Mouse (Mus musculus) embryonic facial prominence, embryonic 14.5 days (tissue): ENCODE data around the gene Pcyox1. TPM values are rescaled to one million over a fixed set of nuclear protein-coding genes. Genes with fewer than 3 reads are reported as not detected.

Experiments
- ATAC-seq: fragments of 200-750 bp; cut with Nextera tagmentation; 2 replicates; pipeline ENCODE4 v1.8.0; 2017; ENCODE audit warnings: low read depth, moderate number of reproducible peaks, moderate TSS enrichment
- DNase-seq: peaks from one replicate; pipeline ENCODE4 v3.0.0-alpha.2; 2015; ENCODE audit warnings: low spot score
- H3K27ac ChIP-seq: fragments of 300-500 bp; sonication (generic); replicated peaks from 2 replicates; pipeline ENCODE4 v1.5.1; 2014; ENCODE audit warnings: low read depth, mild to moderate bottlenecking, low read length, moderate library complexity
- H3K27me3 ChIP-seq: fragments of 300-500 bp; sonication (generic); replicated peaks from 2 replicates; pipeline ENCODE4 v1.6.1; 2014; ENCODE audit warnings: low read length; ENCODE audit not compliant: control insufficient read depth, insufficient read depth
- H3K36me3 ChIP-seq: fragments of 300-500 bp; sonication (generic); 2 replicates; pipeline ENCODE4 v1.6.1; 2014; ENCODE audit warnings: low read length, mixed read lengths; ENCODE audit not compliant: control insufficient read depth, insufficient read depth
- H3K4me1 ChIP-seq: fragments of 300-500 bp; sonication (generic); 2 replicates; pipeline ENCODE4 v1.6.1; 2014; ENCODE audit warnings: antibody characterized with exemption, low read length; ENCODE audit not compliant: control insufficient read depth, insufficient read depth
- H3K4me2 ChIP-seq: fragments of 300-500 bp; sonication (generic); 2 replicates; pipeline ENCODE4 v1.6.1; 2014; ENCODE audit warnings: low read depth, mild to moderate bottlenecking, low read length, moderate library complexity, mixed read lengths
- H3K4me3 ChIP-seq: fragments of 300-500 bp; sonication (generic); 2 replicates; pipeline ENCODE4 v1.5.1; 2014; ENCODE audit warnings: low read depth, mild to moderate bottlenecking, low read length
- H3K9ac ChIP-seq: fragments of 300-500 bp; sonication (generic); 2 replicates; pipeline ENCODE4 v1.6.1; 2014; ENCODE audit warnings: low read depth, mild to moderate bottlenecking, low read length, moderate library complexity, mixed read lengths
- H3K9me3 ChIP-seq: fragments of 300-500 bp; sonication (generic); 2 replicates; pipeline ENCODE4 v1.6.1; 2016; ENCODE audit warnings: low read length; ENCODE audit not compliant: control insufficient read depth
- WGBS: fragments of 180-500 bp; shearing (Covaris S2); extraction: QIAGEN DNeasy Blood & Tissue Kit; methylation state at CpG from one replicate; pipeline ENCODE4 v1.1.7; 2014; 5-methylcytosine and 5-hydroxymethylcytosine counted together
- polyA plus RNA-seq: library from polyadenylated mRNA; unstranded; fragments of >200 nt; fragmentation: Nextera tagmentation; extraction: Ambion mirVana; gene quantifications from 2 replicates; pipeline ENCODE4 v1.2.1, GENCODE M21; 2014

Gene Pcyox1
- polyA plus RNA-seq, 1 experiment from 2014 or later: 80.5 TPM

DNA sequence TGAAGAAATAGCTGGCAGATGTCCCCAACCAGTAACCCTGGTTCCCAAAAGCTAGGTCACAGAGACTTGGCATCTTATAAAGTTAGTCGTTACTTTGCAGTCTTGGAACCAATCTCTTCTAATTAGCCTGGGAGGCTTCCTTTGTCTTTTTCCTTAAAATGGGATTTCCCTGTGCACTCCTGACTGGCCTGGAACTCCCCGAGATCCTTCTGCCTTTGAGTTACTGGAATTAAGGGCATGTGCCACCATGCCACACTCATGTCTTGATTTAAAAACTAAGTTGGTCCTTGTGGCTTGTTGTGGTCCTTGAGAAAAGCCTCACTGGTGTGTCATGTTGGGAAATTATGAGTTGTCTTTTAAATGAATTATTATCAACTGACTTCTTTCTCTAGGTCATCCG lies 18.6 kb downstream of the Pcyox1 start:
- H3K9me3 ChIP-seq: no peaks in the 10 kb centered on the region
- no peak for ATAC-seq
- H3K4me3 ChIP-seq: no peak overlapping the region
- WGBS: 91% methylated on average over 3 of the region's 3 CpGs
- no peak for DNase-seq
- no peak overlapping the region for H3K9ac ChIP-seq
- H3K4me1 ChIP-seq: no peaks in the 10 kb centered on the region
- H3K27ac ChIP-seq: no peak overlapping the region
- H3K4me2 ChIP-seq: no peak overlapping the region
- H3K36me3 ChIP-seq: peaks cover 51% of the 10 kb centered on the region
- no peaks in the 10 kb centered on the region for H3K27me3 ChIP-seq

DNA sequence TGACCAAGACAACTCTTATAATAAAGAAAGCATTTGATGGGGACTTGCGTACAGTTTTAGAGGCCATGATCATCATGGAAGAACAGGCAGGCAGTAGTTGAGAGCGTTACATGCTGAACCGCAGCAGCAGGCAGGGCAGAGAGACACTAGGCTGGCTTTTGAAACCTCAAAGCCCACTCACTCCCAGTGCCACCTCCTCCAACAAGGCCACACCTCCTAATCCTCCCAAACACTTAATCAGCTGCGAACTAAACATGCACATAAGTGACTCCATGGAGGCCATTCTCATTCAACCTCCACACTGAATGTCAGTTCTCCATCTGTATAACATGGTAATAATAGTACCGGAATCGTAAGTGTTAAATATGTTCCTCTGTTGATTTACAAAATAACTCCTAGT lies 23.4 kb downstream of the Pcyox1 start:
- DNase-seq (no peak), ATAC-seq (no peak)
- H3K27ac ChIP-seq: no peak overlapping the region
- peaks cover 36% of the 10 kb centered on the region for H3K36me3 ChIP-seq
- no peaks in the 10 kb centered on the region for H3K9me3 ChIP-seq
- 94% methylated on average over 6 of the region's 6 CpGs for WGBS
- H3K4me2 ChIP-seq: no peak overlapping the region
- H3K4me1 ChIP-seq: peaks cover 14% of the 10 kb centered on the region
- H3K27me3 ChIP-seq: no peaks in the 10 kb centered on the region
- H3K9ac ChIP-seq: no peak overlapping the region
- H3K4me3 ChIP-seq: no peak overlapping the region

DNA sequence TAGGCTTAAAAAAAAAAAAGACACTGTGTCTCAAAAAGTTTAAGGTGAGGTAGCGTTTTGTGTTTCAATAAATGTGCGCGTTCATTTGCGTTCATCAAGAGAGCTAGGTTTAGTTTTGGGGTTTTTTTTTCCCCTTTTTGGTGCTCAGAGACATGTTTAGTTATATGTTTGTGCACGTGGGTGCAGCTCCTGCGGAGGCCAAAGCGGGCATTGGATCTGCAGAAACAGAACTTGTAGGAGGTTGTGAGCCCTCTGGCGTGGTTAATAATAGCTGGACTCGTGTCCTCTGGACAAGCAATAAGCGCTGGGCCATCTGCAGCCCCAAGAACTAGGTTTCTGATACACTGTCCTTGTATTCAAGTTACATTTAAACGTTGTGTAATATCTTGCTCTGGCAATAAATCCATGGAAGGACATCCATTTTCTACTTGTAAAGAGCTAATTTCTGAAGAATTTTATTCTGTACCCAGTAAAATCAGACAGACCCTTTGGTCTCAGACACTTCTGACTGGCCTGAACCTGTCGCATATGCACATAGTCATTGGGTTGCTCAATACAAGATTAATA lies 24.9 kb downstream of the Pcyox1 start:
- no peaks in the 10 kb centered on the region for H3K9me3 ChIP-seq
- no peak for ATAC-seq
- peak overlapping the region; percentile 83 for H3K4me3 ChIP-seq
- no peak overlapping the region for H3K27ac ChIP-seq
- WGBS: 6% methylated on average over 12 of the region's 12 CpGs
- H3K4me2 ChIP-seq: peak overlapping the region; percentile 90
- H3K27me3 ChIP-seq: no peaks in the 10 kb centered on the region
- H3K36me3 ChIP-seq: peaks cover 32% of the 10 kb centered on the region
- H3K9ac ChIP-seq: peak overlapping the region; percentile 94
- DNase-seq: no peak
- H3K4me1 ChIP-seq: peaks cover 14% of the 10 kb centered on the region

DNA sequence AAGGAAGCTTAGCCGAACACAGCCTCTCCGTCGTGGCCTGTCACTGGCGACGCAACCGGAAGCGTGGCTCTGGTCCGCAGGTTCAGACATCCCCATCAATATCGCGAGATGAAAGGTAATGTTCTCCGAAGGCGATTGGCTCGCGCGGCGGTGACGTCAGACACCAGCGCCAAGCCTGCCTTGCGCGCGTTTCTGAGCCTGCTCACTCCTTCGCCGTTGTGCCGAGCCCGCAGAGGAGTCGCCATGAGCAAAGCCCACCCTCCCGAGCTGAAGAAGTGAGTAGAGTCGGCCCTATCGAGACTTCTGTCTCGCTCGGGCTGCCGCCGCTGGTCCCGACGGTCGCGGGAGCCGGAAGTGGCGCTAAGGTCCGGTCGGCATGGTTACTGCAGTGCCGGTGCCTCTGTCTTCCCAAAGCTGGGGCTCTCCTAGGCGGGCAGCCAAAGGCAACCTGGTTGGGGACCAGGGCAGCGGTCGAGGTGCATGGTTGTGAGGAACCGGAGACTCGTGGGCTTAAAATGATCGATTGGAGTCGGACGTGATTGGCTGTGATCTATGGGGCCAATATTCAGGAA lies 25.5 kb downstream of the Pcyox1 start:
- peak overlapping the region; percentile 94 for H3K27ac ChIP-seq
- under 1% methylated on average over 50 of the region's 50 CpGs for WGBS
- peak overlapping the region; percentile 83 for H3K4me3 ChIP-seq
- H3K9me3 ChIP-seq: no peaks in the 10 kb centered on the region
- H3K27me3 ChIP-seq: no peaks in the 10 kb centered on the region
- H3K36me3 ChIP-seq: peaks cover 26% of the 10 kb centered on the region
- ATAC-seq (peak; percentile 98), DNase-seq (peak; percentile 99)
- H3K4me1 ChIP-seq: peaks cover 14% of the 10 kb centered on the region
- peak overlapping the region; percentile 90 for H3K4me2 ChIP-seq
- peak overlapping the region; percentile 94 for H3K9ac ChIP-seq

DNA sequence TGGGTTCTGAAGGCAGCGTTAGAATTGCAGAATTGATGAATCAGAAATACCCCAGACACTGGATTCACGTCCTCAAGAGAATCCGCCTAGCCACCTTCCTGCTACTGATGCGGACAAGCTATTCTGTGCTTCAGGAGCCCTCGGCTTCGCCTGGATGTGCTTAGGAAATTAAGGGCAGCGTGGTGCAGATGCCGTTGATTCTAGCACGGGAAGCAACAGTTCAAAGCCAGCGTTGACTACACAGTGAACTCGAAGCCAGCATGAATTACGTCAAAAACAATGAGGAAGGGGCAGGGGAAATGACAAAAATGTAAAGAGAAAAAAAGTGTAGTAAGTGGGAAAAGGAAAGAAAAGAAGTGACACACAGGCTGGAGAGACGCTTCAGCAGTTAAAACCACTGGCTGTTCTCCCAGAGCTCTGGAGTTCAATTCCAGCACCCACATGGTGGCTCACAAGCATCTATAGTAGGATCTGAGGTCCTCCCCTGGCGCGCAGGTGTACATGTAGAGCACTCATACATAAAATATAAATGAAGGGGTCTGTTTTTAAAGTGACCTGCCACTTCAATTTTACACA lies 26.1 kb downstream of the Pcyox1 start, which contains the start of gene Snrpg:
TSS of gene Snrpg (plus strand) at position 541 of the 576 bp plus-strand sequence.
- ATAC-seq: no peak; the same call in 1 of the 2 replicates
- no peaks in the 10 kb centered on the region for H3K9me3 ChIP-seq
- WGBS: 20% methylated on average over 15 of the region's 15 CpGs
- peaks cover 21% of the 10 kb centered on the region for H3K36me3 ChIP-seq
- H3K4me3 ChIP-seq: peak within 1 kb of the TSS; percentile 83
- H3K9ac ChIP-seq: peak within 1 kb of the TSS; percentile 94
- peak within 1 kb of the TSS; percentile 94 for H3K27ac ChIP-seq
- DNase-seq: no peak
- peak within 1 kb of the TSS; percentile 90 for H3K4me2 ChIP-seq
- peaks cover 14% of the 10 kb centered on the region for H3K4me1 ChIP-seq
- no peaks in the 10 kb centered on the region for H3K27me3 ChIP-seq

DNA sequence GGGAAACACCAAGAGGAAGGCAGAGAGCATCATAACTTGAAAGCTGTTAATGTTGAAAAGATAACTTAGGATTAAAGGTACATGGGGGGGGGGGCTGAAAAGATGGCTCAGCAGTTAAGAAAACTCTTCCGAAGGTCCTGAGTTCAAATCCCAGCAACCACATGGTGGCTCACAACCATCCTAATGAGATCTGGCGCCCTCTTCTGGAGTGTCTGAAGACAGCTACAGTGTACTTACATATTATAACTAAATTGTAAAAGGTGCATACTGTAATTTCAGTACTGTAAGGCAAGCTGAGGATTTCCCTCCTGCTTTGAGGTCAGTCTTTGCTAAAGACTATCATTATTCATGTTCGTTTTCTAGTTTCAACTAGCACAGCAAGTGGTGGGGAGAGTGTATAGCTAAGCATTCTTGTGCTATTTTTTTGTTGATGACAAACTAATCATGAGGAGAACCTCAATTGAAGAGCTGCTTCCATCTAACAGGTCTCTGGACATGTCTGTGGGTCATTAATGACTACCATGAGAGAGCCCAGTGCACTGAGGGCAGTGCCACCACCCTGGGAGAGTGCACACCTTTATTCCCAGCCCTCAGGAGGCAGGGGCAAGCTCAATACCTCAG lies 26.8 kb downstream of the Pcyox1 start:
- peak overlapping the region; percentile 94 for H3K9ac ChIP-seq
- H3K4me1 ChIP-seq: peaks cover 14% of the 10 kb centered on the region
- DNase-seq (no peak), ATAC-seq (no peak)
- no peaks in the 10 kb centered on the region for H3K9me3 ChIP-seq
- peak overlapping the region; percentile 94 for H3K27ac ChIP-seq
- H3K27me3 ChIP-seq: no peaks in the 10 kb centered on the region
- H3K4me3 ChIP-seq: peak overlapping the region; percentile 83; the same call in 1 of the 2 replicates
- peak overlapping the region; percentile 90 for H3K4me2 ChIP-seq
- peaks cover 20% of the 10 kb centered on the region for H3K36me3 ChIP-seq
- 64% methylated on average over 3 of the region's 3 CpGs for WGBS

DNA sequence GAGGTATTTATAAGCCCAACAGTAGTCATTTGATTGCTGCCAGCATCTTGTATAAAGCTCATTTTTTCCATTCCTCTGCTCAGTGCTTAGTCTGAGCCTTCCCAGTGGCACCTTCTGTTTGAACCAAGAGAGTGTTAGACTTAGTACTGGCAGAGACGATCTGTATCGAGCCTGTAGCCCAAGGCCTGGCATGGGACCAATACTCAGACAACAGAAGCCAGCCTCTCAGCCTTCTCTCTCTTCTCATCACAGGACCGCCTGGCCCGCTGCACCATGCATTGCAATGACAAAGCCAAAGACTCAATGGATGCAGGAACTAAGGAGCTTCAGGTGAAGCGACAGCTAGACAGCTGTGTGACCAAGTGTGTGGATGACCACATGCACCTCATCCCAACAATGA lies 28.5 kb downstream of the Pcyox1 start:
- Histone ChIP-seq H3K36me3 (peaks cover 16% of the 10 kb centered on the region), H3K4me2 (no peak overlapping the region), H3K9me3 (no peaks in the 10 kb centered on the region), H3K9ac (no peak overlapping the region), H3K27ac (no peak overlapping the region), H3K4me3 (no peak overlapping the region), H3K4me1 (peaks cover 14% of the 10 kb centered on the region), H3K27me3 (no peaks in the 10 kb centered on the region)
- 91% methylated on average over 5 of the region's 5 CpGs for WGBS
- ATAC-seq: no peak
- DNase-seq: no peak

DNA sequence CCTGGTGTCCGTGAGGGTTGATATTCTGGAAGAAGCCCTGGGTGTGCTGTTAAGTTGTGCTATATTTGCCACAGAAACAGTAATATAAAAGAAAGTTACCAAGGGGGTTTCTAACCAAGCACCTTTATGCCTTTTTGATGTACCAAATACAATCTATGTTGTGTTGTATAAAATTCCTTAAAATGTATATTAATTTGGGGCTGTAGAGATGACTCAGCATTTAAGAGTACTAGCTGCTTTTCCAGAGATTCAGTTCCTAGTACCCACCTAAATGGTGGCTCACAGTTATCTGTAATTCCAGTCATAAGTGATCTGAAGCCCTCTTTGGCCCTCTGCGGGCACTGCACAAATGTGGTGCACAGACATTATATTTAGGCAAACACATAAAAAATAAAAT lies 30.1 kb downstream of the Pcyox1 start:
- Histone ChIP-seq H3K9ac (no peak overlapping the region), H3K36me3 (peaks cover 16% of the 10 kb centered on the region), H3K4me1 (peaks cover 6% of the 10 kb centered on the region), H3K4me2 (no peak overlapping the region; the same call in 1 of the 2 replicates), H3K27ac (no peak overlapping the region), H3K4me3 (0 out of 2 replicates have a peak overlapping the region, but pooled peaks have one; percentile 74), H3K27me3 (no peaks in the 10 kb centered on the region), H3K9me3 (no peaks in the 10 kb centered on the region)
- WGBS: 76% methylated on average over 2 of the region's 2 CpGs
- ATAC-seq (no peak), DNase-seq (no peak)
